Mouse (Mus musculus): Measurements from ENCODE around the gene Slc7a11.

Gene Slc7a11

DNA sequence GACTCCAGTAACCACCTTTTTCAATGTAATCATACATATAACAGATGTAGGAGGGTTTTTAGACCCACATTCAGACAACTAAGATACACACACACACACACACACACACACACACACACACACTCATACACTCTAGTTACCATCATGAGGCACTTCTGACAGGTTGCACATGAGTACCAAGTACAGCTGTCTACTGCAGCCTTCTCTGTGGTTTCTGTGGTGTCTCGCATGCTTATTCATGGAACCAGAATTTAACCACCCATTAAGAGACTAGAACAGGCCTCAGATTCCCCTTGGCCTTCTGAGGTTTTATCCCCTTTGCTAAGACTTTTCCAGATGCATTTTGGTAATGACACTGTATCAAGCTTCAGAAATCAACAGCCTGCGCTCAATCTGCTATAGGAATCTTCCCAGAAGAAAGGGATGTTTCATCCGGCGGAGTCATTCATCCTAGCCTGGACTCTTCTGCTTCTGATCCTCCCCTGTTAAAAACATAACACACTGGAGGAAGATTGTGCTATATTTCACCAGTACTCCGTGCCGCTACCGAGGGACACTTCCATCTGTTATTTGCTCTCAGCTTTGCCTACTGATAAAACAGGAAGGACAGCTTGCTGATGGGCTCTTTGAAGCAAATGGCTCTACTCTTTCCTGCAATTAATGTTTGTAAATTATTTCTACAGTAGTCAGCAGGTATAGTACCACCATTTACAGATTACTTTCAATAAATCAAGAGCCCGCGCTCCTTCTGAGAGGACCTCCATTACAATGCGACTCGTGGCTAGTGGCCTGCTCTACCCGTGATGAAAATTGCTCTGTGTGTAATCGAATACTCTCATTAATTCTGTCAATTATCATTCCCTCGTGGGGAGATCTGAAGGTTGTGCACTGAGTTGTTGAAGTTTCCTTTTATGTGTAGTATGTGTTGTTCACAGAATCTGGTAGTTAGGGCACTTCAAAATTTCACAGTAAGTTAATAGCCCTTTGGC is 135.8 kb downstream of the Slc7a11 start:
- in situ Hi-C loops (cut with MboI; ENCODE audit: low sequenced_read_pairs) = no loop called here

DNA sequence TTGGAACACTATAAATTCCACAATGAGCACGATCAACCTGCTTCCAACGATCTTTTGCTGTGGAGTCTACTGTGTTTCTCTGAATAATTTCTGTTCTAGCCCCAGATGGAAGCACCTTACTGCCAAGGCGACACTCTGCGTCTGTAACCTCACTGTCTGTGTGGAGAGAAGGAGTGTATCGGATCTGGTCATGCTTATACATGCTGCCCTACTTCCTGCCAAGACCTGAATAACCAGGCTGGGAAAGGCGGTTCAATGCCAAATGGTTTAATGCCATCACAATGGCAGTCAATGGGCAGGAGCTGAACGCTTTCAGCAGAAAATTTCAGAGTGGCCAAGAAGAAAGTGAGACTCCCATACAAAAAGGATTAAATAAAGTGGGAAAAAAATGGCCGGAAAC is 137.1 kb downstream of the Slc7a11 start:
- in situ Hi-C loops (cut with MboI; ENCODE audit: low sequenced_read_pairs) = no loop called here

DNA sequence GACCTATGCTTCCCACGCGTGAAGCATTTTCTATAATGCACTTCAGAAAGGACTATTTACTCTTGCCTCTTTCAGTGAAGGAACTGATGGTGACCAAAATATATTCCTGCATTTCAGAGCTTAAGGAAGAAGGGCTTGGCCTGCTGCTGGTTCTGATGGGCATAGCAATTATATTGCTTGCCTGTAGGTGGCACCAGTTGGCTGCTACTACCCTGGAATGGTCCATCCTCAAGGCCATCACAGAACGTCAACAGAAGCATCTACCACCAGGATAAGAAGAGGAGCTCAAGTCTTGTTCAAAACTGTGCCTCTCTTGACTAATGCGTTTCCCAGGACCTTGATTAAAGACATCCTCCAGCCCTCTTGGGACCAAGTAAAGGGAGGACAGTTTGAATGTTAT is 139.3 kb downstream of the Slc7a11 start:
- in situ Hi-C loops (cut with MboI; ENCODE audit: low sequenced_read_pairs) = no loop called here

DNA sequence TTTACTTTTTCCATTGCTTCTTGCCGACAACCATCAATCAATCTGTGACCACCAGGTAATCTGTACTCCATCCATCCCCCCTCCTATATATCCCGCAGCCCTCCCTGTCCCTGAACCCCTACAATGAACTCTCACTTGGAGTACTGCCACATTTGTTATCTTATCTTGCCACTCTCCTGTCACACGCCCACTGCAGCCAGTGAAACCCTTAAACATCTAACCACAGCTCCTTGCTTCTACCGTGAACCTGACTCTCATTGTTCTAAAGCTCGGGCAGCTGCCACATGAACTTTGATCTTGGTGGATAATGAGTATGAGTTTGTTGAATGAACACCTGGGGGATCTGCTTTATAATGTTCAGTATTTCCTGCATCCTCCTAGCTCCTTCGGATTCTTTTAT is 140.8 kb downstream of the Slc7a11 start:
- in situ Hi-C loops (cut with MboI; ENCODE audit: low sequenced_read_pairs) = no loop called here

DNA sequence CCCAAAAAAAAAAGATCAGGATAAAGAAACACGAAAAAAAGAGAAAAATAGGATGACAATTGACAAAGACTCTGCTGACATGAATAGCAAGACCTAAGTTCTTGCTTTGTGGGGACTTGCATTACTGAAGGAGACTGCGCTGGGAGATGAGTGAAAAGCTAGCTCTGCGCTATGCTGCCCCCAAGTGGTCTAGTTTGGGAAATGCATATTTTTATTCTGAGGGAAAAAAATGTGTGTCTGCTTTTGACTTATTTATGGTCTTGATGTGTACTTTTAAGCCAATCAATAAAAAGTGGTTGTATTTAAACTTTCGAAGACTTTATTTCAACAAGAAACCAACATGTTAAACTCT is 142.5 kb downstream of the Slc7a11 start:
- in situ Hi-C loops (cut with MboI; ENCODE audit: low sequenced_read_pairs) = no loop called here

DNA sequence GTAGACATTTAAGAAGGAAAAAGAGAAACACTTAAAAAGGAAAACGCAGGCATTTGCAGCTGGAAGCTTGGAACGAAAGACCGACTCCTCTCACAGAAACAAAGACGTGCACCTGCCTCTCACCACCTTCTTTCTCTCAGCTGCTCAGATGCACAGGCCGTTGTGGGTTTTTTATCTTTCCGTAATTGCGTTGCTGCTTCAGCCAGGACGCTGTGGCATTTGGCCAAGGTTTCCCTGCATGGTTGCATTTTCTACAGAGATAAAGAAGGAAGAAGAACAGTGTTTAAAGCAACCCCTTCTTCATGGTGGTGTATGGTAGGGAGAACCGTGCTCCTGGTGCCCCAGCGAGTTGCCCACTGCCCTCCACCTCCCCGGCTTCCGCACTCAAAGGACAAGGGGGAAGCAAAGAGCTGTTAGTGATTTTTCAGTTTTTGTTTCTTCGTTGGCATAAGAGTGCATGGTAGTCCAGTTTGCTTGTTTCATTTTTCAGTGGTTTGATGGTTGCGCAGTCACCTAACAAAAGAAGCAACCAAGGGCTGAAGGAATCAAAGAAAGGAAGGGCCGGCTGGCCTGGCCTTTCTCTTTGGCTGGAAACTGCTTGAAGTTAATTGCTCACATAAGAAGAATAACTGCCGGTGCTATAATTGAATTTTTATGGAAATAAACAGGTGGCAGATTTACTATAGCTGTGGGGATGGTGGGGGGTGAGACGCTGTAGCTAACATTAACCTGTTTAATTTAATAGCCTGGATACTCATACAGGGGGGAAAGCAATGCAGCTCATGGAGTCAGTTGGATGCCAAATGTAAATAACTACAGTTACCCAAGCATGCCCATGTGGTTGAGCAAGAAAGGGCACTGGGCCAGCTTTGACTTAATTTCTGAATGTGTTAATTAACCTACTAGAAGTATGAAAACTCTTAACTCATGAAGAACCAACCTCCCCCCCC is 143.1 kb downstream of the Slc7a11 start:
- in situ Hi-C loops (cut with MboI; ENCODE audit: low sequenced_read_pairs) = no loop called here

DNA sequence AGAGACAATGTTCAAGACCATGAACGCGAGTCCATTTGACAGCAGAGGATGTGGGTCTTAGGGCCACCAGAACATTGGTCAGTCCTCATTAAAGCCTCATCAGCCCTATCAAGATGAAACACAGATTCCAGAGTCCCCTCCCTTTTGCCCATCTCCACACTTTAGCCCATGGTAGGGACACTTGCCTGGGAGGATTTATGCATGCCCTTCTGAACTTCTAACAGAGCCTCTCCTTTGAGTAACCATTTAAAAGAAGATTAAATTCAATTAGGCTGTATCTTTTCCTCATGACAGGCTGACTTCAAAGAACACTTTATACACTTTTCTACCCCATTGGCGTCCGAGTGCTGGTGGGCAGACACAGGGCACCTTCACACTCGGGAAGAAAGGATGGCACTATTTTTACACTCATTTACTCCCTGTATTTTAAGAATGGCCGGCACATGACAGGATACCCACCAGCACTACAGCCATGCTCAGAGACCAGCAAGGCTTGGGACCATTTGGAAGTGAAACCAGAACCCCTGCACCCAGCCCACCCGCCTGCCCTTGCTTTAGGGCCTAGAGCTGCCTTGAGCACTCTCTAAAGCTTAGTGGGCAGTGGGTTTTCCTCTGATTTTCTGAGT is 144.9 kb downstream of the Slc7a11 start:
- in situ Hi-C loops (cut with MboI; ENCODE audit: low sequenced_read_pairs) = no loop called here

DNA sequence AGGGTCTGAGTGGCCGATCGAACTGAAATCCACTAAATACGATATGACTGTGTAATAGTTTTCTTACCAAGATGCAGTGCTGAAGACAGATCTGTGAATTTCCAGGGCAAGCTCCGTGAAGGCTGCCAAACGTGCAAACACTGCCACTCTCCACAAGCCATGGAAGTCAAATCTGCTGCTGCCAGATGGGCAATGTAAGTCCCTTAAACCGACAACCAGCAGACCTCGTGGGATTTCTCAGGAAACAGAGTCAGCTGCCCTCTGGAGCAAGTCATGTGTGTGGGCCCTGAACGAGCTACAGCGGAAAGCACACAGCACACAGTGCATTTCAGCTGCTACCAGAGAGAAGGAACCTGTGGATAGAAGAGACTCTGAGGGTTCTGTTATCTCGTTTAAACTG is 146.5 kb downstream of the Slc7a11 start:
- in situ Hi-C loops (cut with MboI; ENCODE audit: low sequenced_read_pairs) = no loop called here

DNA sequence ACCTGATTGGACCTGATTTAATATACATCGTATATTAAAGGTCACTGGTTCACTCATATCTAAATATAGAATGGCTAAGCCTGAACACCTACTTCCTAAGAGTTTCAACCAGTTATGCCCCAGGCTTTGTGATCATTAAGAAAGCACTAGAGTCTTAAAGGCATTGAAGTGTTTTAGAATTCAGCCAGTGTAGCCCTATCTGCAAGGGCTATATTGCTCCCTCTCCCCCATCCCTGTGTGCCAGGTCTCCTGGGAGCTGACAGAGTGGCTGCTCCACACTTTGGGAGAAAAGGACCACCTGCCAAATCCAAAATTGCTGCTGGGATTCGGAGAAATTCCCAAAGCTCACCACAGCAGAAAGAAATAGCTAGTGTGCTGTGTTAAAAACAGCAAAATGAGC is 168.4 kb downstream of the Slc7a11 start:
- in situ Hi-C loops (cut with MboI; ENCODE audit: low sequenced_read_pairs) = no loop called here

DNA sequence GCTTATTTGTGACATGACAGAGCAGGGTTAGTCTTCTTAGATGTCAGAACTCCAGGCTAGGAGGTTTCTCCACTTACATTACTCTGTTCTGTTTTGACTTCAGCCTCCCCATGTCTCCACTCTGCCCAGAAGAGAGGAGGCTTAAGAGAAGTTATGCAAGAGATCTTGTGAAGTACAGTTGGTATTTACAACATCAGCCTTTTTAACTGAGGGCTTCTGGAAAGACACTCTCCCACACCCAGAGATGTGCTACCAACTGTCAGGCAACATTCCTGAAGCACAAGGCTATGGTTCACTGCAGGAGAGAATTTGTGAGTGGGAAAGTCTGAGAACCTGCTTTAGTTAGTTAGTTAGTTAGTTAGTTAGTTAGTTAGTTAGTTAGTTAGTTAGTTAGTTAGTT is 171.2 kb downstream of the Slc7a11 start:
- in situ Hi-C loops (cut with MboI; ENCODE audit: low sequenced_read_pairs) = no loop called here

DNA sequence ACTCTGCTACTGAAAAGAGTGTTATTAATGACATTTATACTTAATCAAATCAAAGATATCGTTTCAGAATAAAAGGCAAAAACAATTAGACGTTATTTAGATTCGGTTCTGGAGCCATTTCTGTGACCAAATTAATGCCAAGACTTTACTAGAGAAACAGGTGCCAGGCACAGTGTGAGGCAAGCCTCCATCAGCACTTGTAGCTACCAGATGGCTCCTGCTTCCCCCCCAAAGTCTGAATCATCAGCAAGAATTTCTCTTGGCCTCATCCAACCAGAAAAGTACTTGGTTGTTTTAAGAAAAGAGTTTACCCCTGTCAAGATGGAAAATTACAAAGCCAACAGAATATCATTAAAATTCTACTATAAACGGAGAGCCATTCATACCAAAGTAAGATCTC is 173.7 kb downstream of the Slc7a11 start:
- in situ Hi-C loops (cut with MboI; ENCODE audit: low sequenced_read_pairs) = no loop called here

DNA sequence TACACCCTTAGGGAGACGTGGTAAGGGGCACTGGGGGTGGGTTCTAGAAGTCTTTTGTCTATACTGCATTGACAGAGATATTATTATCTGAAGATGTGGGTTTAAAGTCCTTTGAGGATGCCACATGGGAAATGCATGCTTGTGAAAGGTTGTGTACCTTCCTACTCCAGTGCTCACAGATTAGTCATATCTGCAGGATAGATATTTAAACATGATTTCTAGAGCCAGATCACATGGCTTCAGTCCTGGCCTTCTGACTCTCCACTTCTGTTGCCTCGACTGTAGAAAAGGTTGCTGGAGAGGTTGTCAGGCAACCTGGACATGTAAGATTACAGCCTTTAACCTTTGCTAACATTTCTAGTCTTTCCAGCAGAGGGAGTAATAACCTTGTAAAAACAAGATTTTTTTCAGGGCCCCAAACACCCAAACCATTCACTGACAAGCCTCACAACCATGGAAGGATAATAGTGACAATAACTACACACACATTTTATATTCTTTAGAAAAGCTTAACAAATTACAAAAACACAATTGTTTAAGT is 180.8 kb downstream of the Slc7a11 start:
- in situ Hi-C loops (cut with MboI; ENCODE audit: low sequenced_read_pairs) = no loop called here

DNA sequence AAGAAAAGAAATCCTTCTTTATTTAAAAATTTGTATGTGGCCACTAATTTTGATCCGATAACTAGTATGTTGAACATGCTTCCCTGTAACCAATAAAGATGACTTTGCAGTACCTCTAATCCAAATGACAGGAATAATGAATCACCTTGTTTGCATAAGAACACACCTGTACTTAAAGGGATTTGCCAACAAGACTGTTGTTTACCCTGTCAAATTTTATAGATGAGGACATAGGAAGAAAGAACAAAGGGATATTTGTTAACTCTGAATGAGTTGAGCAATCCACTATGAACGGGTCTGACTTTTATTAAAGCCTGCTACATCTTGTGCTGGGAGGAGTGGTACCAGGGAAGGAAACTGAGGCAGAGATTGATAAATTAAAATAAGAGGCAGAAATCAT is 181.3 kb downstream of the Slc7a11 start:
- in situ Hi-C loops (cut with MboI; ENCODE audit: low sequenced_read_pairs) = no loop called here

DNA sequence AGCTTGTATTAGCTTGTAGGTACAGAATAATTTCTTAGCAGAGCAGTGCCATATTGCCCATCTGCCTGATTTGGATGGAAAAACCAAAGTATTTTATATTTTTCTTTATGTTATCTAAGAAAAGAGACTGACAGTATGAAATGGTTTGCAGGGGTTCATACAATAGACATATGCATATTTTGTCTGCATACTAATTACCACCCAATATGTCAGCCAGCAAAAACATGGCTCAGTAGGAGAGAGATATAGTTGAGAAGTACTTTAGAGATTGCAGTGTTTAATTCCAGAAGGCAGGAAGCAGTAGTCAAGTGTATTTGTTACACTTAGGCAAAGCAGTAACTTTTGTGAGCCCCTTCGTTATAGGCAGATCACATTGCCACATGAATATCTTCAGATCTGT is 182.7 kb downstream of the Slc7a11 start:
- in situ Hi-C loops (cut with MboI; ENCODE audit: low sequenced_read_pairs) = no loop called here

DNA sequence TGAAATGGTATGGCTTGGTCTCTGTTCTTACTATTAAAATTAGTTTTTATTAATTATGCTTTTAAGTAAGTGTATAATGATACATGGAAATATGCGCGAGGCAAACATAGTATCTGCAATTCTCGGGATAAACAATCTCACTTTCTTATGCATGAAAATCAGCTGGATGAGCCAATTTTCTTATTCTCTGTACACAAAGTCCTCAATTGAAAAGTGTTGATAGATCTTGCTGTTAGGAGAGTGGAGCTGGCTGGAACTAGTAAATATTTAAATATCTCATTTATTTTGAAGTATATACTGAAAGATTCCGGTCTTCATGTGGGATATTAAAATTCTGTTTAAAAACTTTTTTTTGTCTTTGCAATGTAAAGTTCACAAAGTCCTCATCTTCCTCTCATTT is 184.6 kb downstream of the Slc7a11 start:
- in situ Hi-C loops (cut with MboI; ENCODE audit: low sequenced_read_pairs) = no loop called here

DNA sequence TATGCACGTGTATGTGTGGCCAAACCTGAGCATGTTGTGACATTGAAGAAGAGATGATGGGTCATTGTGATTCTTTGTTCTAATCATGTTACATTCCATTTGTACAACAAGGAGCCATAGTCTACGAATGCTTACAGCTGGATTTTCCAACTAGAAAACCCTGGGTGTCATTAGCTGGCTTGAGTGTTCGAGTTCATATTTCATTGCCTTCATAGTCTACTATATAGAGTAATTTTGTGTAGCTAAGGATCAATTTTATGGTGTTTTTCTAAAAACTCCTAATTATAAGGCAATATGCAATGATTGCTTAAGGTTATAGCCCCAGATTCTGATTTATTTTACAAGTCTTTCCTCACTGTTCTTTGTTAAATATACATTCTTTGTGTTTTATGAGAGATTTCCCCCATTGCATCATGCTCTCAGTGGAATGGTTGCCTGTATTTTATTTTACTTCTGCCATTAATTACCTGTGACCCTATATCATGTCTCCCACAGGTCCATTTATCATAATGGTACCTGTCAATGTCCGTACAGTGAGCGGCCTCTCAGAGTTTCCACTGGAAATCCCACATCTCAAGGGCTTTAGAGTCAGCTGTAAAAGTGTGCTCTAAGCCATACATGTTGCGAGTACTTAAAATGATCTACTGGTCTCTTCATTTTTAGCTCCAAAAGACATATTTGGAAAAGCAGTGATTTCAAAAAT is 193.7 kb downstream of the Slc7a11 start:
- in situ Hi-C loops (cut with MboI; ENCODE audit: low sequenced_read_pairs) = no loop called here

DNA sequence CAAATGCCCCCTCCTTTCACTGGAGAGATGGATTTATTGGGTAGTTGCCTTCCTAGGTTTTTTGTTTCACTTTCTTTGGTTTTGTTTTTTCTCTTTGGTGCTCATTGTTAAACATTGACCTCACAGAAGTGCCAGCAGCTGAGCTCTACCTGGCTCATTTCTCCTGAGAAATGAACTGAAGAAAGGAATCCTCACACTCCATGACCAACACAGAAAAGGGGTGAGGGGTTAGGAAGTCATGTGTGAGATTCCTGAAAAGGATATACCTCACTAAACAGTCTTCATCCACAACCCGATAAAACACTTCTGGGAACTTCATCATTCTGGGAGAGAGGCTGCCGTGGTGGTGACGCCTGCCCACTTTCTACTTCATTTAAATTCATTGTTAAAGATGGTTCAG is 207.4 kb downstream of the Slc7a11 start:
- in situ Hi-C loops (cut with MboI; ENCODE audit: low sequenced_read_pairs) = no loop called here

DNA sequence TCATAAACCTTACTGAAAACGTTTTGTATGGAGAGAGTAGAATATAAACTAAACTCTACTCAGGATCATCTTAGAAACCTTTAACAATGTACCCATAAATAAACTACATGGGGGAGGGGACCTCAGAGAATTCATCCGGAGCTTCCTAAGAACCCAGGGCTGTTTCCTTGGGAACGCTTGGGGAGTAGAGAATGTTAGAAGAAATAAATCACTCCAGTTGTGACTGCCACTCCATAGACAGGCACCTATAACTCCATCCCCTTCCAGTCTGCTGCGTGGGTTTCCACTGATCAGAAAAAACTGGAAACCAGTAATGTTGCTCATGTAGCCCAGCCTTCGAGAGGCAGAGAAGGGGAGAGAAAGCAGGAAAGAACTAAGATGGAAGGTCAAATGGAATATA is 210.3 kb downstream of the Slc7a11 start:
- in situ Hi-C loops (cut with MboI; ENCODE audit: low sequenced_read_pairs) = no loop called here

DNA sequence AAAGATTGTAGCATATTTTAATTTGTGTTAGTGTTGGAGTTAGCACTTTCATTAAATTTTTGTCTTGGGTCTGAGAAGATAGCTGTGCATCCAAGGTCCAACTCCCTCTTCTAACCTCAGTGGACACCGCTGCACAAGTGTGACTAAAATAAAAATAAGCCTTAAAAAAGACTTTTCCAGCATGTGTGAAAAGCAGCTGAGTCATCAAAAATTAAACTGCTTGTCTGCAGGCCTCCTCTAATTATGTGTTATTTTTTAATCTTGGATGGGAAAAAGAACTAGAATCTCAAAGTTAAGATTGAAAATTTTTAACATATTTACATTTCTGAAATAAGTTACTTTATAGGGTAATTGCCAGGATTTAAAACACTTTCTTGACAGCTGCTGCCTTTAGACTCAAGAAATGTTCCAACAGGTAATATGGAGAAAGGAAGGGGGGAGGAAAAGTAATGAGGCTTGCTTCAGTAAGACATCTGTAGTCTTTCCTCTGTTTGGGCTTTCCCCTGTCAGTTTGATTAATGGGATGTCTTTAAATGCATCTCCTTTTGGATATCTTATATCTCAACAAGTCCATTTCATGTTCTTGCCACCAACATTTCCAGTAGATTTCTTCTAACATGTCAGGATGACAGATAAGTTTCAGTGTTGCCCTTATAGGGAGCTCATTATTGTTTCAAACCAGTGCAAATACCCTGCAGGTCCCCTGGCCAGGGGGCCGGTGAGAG is 218.9 kb downstream of the Slc7a11 start:
- in situ Hi-C loops (cut with MboI; ENCODE audit: low sequenced_read_pairs) = no loop called here

DNA sequence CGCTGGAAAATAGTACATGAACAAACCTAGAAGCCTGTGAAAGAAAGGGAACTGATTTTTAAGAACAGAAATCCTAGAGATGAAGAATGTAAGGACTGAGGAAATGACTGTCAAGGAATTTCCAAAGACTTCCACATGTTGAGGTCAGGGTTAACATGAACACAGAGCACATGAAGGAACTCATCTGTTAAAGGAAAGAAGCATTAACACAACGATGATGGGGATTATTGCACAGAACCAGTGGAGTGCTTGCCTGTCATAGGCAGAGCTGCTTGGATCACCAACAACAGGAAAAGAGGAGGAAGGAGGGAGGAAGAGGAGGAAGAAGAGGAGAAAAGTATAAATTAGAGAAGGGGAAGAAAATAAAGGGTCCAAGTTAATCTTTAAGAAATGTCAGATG is 223.0 kb downstream of the Slc7a11 start:
- in situ Hi-C loops (cut with MboI; ENCODE audit: low sequenced_read_pairs) = no loop called here

Data from CH12F3 (cell line).